ENCODE assay signal across 8 mouse cellular contexts in genomic region chr2:157424904-157425642, GRCm38 (mm10). TPM values are rescaled to one million over a fixed set of nuclear protein-coding genes. Genes with fewer than 3 reads are reported as not detected.
A peak's percentile ranks its signal among the peaks of the same experiment; 100 is the strongest.
DNase-seq lines count a peak whose midpoint lies in the region; ATAC-seq and TF ChIP-seq lines count a peak whose summit lies in the region.

No protein-coding gene starts in this region.

- peak overlapping the region; percentile 88 for H3K4me2 ChIP-seq in forebrain, embryonic 13.5 days
- peak overlapping the region; percentile 81 for H3K4me2 ChIP-seq in neural tube, embryonic 13.5 days

- ATAC-seq in forebrain, embryonic 13.5 days, result peak; percentile 25
- 0 out of 2 replicates have a peak, but pooled peaks have one; percentile 33 for ATAC-seq in neural tube, embryonic 13.5 days (ENCODE audit: low read depth)

- intact Hi-C loops in left cerebral cortex, adult 2 months (cut with DNase I), result no loop called here

- peak overlapping the region; percentile 85 for H3K4me3 ChIP-seq in left cerebral cortex, adult 2 months
- H3K4me3 ChIP-seq in forebrain, embryonic 13.5 days, result peak overlapping the region; percentile 86
- H3K4me3 ChIP-seq in neural tube, embryonic 13.5 days, result peak overlapping the region; percentile 86

- WGBS in forebrain, embryonic 13.5 days, result 58% methylated on average over 16 of the region's 16 CpGs
- WGBS in neural tube, embryonic 13.5 days, result 56% methylated on average over 16 of the region's 16 CpGs

- DNase-seq in left cerebral cortex, adult 2 months (ENCODE audit: extremely low spot score in 1 of 2, low spot score in 2 of 2), result no peak
- DNase-seq in left cerebral cortex, adult 9 months (ENCODE audit: low spot score in 2 of 2), result no peak
- DNase-seq in kidney, postnatal 10 days, result peak; percentile 43
- DNase-seq in spleen, postnatal 36 days (ENCODE audit: low spot score in 2 of 2), result no peak
- DNase-seq in retina, postnatal 1 day, result no peak
- DNase-seq in ovary, adult 18-20 months (ENCODE audit: low spot score), result no peak

- peak overlapping the region; percentile 94 for H3K27ac ChIP-seq in left cerebral cortex, adult 2 months
- H3K27ac ChIP-seq in forebrain, embryonic 13.5 days, result peak overlapping the region; percentile 91
- peak overlapping the region; percentile 94 for H3K27ac ChIP-seq in neural tube, embryonic 13.5 days (replicated peaks)

- peaks cover 19% of the 10 kb centered on the region for H3K36me3 ChIP-seq in forebrain, embryonic 13.5 days (ENCODE audit: poor library complexity, severe bottlenecking)
- H3K36me3 ChIP-seq in neural tube, embryonic 13.5 days, result peaks cover 20% of the 10 kb centered on the region

- H3K4me1 ChIP-seq in forebrain, embryonic 13.5 days, result peaks cover 65% of the 10 kb centered on the region
- peaks cover 72% of the 10 kb centered on the region for H3K4me1 ChIP-seq in neural tube, embryonic 13.5 days (replicated peaks)

- H3K9ac ChIP-seq in forebrain, embryonic 13.5 days, result peak overlapping the region; percentile 99
- peak overlapping the region; percentile 99 for H3K9ac ChIP-seq in neural tube, embryonic 13.5 days

- no peaks in the 10 kb centered on the region for H3K27me3 ChIP-seq in forebrain, embryonic 13.5 days
- H3K27me3 ChIP-seq in neural tube, embryonic 13.5 days, result no peaks in the 10 kb centered on the region

- no peaks in the 10 kb centered on the region for H3K9me3 ChIP-seq in forebrain, embryonic 13.5 days (replicated peaks)
- no peaks in the 10 kb centered on the region for H3K9me3 ChIP-seq in neural tube, embryonic 13.5 days

- TF ChIP-seq CTCF in left cerebral cortex, adult 2 months (IDR thresholded peaks at IDR 0.05), result no peak

RNA-seq across cellular contexts. Expression of gene Src, which starts 6.8 kb away (rescaled TPM):
- 100 to 1,000 TPM; 133 to 134 TPM for total RNA-seq in left cerebral cortex, adult 2 months (2021)
- 28.9 and 35.1 TPM in 2 replicates for polyA plus RNA-seq in forebrain, embryonic 13.5 days (2015; fragmentation: Nextera tagmentation; extraction: Ambion mirVana)
- polyA plus RNA-seq in neural tube, embryonic 13.5 days (2015; fragmentation: Nextera tagmentation; extraction: Ambion mirVana), result 32.0 and 32.5 TPM in 2 replicates

RNA-seq across cellular contexts. Expression of gene Manbal, which starts 57.7 kb away (rescaled TPM):
- total RNA-seq in left cerebral cortex, adult 2 months (2021), result 10 to 100 TPM; 57.3 to 58.1 TPM
- 89.9 and 95.2 TPM in 2 replicates for polyA plus RNA-seq in forebrain, embryonic 13.5 days (2015; fragmentation: Nextera tagmentation; extraction: Ambion mirVana)
- 77.6 and 89.9 TPM in 2 replicates for polyA plus RNA-seq in neural tube, embryonic 13.5 days (2015; fragmentation: Nextera tagmentation; extraction: Ambion mirVana)
